Mouse (Mus musculus): ENCODE data around the gene Atg7. TPM values are rescaled to one million over a fixed set of nuclear protein-coding genes. Genes with fewer than 3 reads are reported as not detected.

The Atg7 gene
- polyA plus RNA-seq, 1 experiment = 14.7 TPM

DNA sequence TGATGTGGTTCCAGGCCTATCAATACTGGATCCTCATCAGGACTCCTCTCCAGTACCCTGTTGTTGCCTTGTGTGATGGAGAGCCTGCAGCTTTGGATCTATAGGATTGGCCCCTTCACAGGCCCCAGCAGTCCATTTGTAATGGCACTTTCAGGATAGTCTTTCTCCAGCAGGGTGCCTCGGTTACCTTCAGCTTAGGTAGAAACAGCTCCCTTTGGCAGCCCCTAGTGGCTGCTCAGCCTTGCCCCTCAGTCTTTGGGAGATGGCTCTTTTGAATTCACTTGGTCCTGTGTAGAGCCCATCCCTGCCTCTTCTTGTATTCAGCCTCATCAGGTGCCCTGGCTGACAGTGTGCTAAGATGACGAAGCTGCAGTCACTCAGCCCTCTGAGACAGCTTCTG, 184.0 kb downstream of the Atg7 start:
- Histone ChIP-seq H3ac (ENCODE audit: control insufficient read depth, insufficient read length, low read depth) (no peak overlapping the region), H3K79me2 (ENCODE audit: control insufficient read depth, insufficient read depth) (no peaks in the 10 kb centered on the region), H3K36me3 (ENCODE audit: control insufficient read depth, insufficient read depth) (no peaks in the 10 kb centered on the region), H3K27me3 (ENCODE audit: control insufficient read depth, insufficient read depth, insufficient read length) (no peaks in the 10 kb centered on the region), H3K79me3 (ENCODE audit: low read depth) (no peaks in the 10 kb centered on the region), H3K4me3 (ENCODE audit: insufficient read depth, poor library complexity, severe bottlenecking) (no peak overlapping the region)
- TF ChIP-seq CTCF (IDR thresholded peaks at IDR 0.05; ENCODE audit: control insufficient read depth, insufficient read depth, insufficient read length) = no peak
- no peak for TF ChIP-seq MYOD1 (IDR thresholded peaks at IDR 0.05; ENCODE audit: control insufficient read depth, insufficient read length, low read depth)
- no peak for TF ChIP-seq USF1 (IDR thresholded peaks at IDR 0.05; ENCODE audit: low read depth)
- TF ChIP-seq FOSL1 (IDR thresholded peaks at IDR 0.05; ENCODE audit: insufficient read depth, low read length, poor library complexity, severe bottlenecking) = no peak

DNA sequence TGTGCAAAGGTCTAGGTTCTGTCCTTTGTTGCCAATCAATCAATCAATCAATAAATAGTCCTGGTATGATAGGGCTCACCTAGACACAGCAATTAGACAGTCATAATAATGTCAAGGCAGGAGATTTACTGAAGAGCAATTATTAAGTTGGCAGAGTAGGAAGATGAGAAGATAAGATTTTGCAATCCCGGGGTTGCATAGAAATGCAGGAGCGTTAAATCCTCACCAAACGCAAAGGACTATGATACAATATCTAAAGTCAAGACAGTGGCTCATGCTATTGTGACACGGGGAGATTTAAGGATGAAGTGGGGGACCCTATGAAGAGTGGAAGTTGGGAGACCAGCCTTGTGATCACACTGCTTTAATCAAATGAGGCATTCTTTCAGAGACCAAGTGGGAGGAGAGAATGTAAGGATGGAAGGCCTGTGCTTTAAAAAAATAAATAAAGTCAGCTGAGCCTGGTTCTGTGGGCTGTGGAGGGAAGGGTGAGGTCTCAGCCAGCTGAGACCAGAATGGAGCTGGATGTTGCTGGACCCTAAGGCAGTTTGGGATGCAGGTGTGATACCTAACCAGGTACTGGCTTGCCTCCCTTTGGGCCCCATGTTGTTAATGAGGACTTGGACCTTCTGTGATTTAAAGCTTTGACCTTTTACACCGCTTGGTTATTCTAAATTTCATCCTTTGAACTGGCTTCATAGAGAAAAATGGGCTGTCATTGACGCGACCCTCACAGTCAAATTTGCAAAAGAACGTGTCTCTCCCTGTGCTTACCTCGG, 187.0 kb downstream of the Atg7 start:
- Histone ChIP-seq H3K79me3 (ENCODE audit: low read depth) (no peaks in the 10 kb centered on the region), H3K27me3 (ENCODE audit: control insufficient read depth, insufficient read depth, insufficient read length) (no peaks in the 10 kb centered on the region), H3ac (ENCODE audit: control insufficient read depth, insufficient read length, low read depth) (no peak overlapping the region), H3K4me3 (ENCODE audit: insufficient read depth, poor library complexity, severe bottlenecking) (no peak overlapping the region), H3K36me3 (ENCODE audit: control insufficient read depth, insufficient read depth) (no peaks in the 10 kb centered on the region), H3K79me2 (ENCODE audit: control insufficient read depth, insufficient read depth) (no peaks in the 10 kb centered on the region)
- TF ChIP-seq MAX (IDR thresholded peaks at IDR 0.05) = no peak
- no peak for TF ChIP-seq USF1 (IDR thresholded peaks at IDR 0.05; ENCODE audit: low read depth)
- no peak for TF ChIP-seq CTCF (IDR thresholded peaks at IDR 0.05; ENCODE audit: control insufficient read depth, insufficient read depth, insufficient read length)
- TF ChIP-seq MYOD1 (IDR thresholded peaks at IDR 0.05; ENCODE audit: control insufficient read depth, insufficient read length, low read depth) = no peak
- no peak for TF ChIP-seq FOSL1 (IDR thresholded peaks at IDR 0.05; ENCODE audit: insufficient read depth, low read length, poor library complexity, severe bottlenecking)
- TF ChIP-seq MYOG (IDR thresholded peaks at IDR 0.05; ENCODE audit: control insufficient read depth, extremely low read depth, insufficient read length) = no peak
- no peak for TF ChIP-seq CEBPB (IDR thresholded peaks at IDR 0.05; ENCODE audit: low read depth)

DNA sequence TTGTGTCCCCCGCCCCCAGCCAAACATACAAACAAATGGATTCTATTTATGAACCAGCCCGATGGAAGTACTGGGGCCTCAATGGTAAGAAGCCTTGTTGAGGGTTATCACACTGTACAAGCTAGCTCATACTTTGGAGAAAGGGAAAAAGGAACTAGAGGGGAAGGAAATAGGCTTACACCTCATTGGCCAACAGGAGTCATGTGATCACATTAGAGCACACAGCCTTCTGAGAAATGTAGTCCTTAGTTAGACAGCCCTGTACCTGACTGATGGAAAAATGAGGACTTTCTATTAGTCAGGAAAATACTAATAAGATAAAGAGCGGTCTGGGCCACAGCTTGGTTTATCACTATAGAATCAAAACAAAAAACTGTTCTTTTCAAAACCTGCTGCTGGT, 188.9 kb downstream of the Atg7 start:
- no peaks in the 10 kb centered on the region for H3K79me3 ChIP-seq (ENCODE audit: low read depth)
- H3K27me3 ChIP-seq (ENCODE audit: control insufficient read depth, insufficient read depth, insufficient read length) = no peaks in the 10 kb centered on the region
- H3ac ChIP-seq (ENCODE audit: control insufficient read depth, insufficient read length, low read depth) = no peak overlapping the region
- no peak overlapping the region for H3K4me3 ChIP-seq (ENCODE audit: insufficient read depth, poor library complexity, severe bottlenecking)
- no peaks in the 10 kb centered on the region for H3K36me3 ChIP-seq (ENCODE audit: control insufficient read depth, insufficient read depth)
- TF ChIP-seq USF1 (IDR thresholded peaks at IDR 0.05; ENCODE audit: low read depth) (peak; percentile 77), CTCF (IDR thresholded peaks at IDR 0.05; ENCODE audit: control insufficient read depth, insufficient read depth, insufficient read length) (no peak)
- no peaks in the 10 kb centered on the region for H3K79me2 ChIP-seq (ENCODE audit: control insufficient read depth, insufficient read depth)

DNA sequence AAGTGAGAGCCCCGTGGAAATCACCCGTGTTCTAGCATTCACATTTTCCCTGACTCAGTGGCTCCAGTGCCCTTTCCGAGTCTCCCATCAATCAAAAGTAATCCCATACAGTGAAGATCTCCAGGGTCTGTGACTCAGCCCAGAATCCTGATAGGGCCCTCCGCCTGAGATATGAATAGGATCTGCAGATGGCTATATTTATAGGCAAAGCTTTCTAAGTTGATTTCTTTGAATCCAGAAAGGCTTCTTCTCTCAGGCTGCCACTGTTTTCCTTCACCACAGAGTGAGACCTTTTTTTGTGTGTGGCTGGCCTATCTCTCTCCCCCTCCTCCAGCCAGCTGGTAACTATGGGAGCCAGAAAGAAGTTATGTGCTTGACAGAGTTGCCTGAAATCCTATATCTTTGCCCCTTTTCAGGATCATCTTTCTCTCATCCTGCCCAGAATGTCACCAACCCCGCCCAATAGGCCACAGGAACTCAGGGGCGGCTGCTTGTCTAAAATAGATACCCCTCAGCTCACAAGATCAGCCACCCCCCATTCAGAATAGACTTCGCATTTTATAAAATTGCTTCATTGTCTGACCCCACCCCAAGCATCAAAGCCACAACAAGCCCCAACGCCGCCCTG, 190.3 kb downstream of the Atg7 start:
- TF ChIP-seq FOSL1 (IDR thresholded peaks at IDR 0.05; ENCODE audit: insufficient read depth, low read length, poor library complexity, severe bottlenecking) (no peak), MYOD1 (IDR thresholded peaks at IDR 0.05; ENCODE audit: control insufficient read depth, insufficient read length, low read depth) (no peak), MAX (IDR thresholded peaks at IDR 0.05) (no peak), USF1 (IDR thresholded peaks at IDR 0.05; ENCODE audit: low read depth) (no peak), CEBPB (IDR thresholded peaks at IDR 0.05; ENCODE audit: low read depth) (no peak), MYOG (IDR thresholded peaks at IDR 0.05; ENCODE audit: control insufficient read depth, extremely low read depth, insufficient read length) (no peak), CTCF (IDR thresholded peaks at IDR 0.05; ENCODE audit: control insufficient read depth, insufficient read depth, insufficient read length) (no peak)

DNA sequence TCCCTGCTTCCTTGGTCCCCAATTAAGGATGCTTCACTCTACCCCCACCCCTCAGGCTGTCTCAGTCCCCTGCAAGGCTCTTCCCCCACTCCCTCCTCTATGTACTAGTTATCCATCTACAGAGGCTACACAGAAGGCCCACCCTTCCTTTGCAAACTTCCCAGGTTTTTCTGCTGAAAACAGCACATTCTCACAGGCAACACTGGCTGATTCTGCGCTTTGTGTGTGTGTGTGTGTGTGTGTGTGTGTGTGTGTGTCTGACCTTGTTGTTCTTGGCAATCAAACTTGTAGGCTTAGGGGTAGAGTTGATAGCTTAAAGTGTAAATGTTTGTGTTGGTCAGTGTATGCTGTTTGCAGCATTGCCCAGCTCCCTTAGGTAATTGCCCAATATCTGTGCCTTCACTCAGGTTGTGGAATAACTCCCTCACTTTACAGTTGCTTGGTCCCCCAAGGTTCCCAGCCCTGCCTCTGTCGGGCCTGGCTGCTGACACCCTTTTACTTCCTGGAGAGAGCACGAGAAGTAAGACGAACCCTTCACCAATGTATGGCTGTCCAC, 191.0 kb downstream of the Atg7 start:
- H3ac ChIP-seq (ENCODE audit: control insufficient read depth, insufficient read length, low read depth) = no peak overlapping the region
- no peaks in the 10 kb centered on the region for H3K36me3 ChIP-seq (ENCODE audit: control insufficient read depth, insufficient read depth)
- TF ChIP-seq MYOD1 (IDR thresholded peaks at IDR 0.05; ENCODE audit: control insufficient read depth, insufficient read length, low read depth) (no peak), CEBPB (IDR thresholded peaks at IDR 0.05; ENCODE audit: low read depth) (peak; percentile 33)
- H3K79me2 ChIP-seq (ENCODE audit: control insufficient read depth, insufficient read depth) = no peaks in the 10 kb centered on the region
- H3K79me3 ChIP-seq (ENCODE audit: low read depth) = no peaks in the 10 kb centered on the region
- no peaks in the 10 kb centered on the region for H3K27me3 ChIP-seq (ENCODE audit: control insufficient read depth, insufficient read depth, insufficient read length)
- no peak overlapping the region for H3K4me3 ChIP-seq (ENCODE audit: insufficient read depth, poor library complexity, severe bottlenecking)

More for the DNA sequence above, 190.3 kb downstream of the Atg7 start:
- Histone ChIP-seq H3K27me3 (ENCODE audit: control insufficient read depth, insufficient read depth, insufficient read length) (no peaks in the 10 kb centered on the region), H3K4me3 (ENCODE audit: insufficient read depth, poor library complexity, severe bottlenecking) (no peak overlapping the region), H3K36me3 (ENCODE audit: control insufficient read depth, insufficient read depth) (no peaks in the 10 kb centered on the region), H3K79me3 (ENCODE audit: low read depth) (no peaks in the 10 kb centered on the region), H3K79me2 (ENCODE audit: control insufficient read depth, insufficient read depth) (no peaks in the 10 kb centered on the region), H3ac (ENCODE audit: control insufficient read depth, insufficient read length, low read depth) (no peak overlapping the region)

DNA sequence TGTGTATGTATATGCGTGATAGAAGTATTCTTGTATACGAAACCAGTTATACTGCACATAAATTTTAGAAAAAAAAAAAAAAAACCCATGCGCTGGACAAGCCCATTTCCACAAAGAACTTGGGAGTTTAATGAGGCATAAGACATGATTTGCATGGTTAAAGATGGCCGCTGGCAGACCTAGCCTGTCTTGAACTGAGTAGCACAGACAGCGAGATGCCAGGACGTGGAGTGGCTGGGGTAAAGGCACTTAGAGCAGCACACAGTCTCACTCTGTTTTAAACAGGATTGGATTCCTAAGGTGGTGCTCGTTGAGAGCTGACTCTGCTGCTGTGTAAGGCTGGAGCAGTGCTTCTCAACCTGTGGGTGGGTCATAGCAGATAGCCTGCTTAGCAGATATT, 192.4 kb downstream of the Atg7 start:
- Histone ChIP-seq H3ac (ENCODE audit: control insufficient read depth, insufficient read length, low read depth) (no peak overlapping the region), H3K79me2 (ENCODE audit: control insufficient read depth, insufficient read depth) (no peaks in the 10 kb centered on the region), H3K4me3 (ENCODE audit: insufficient read depth, poor library complexity, severe bottlenecking) (no peak overlapping the region), H3K79me3 (ENCODE audit: low read depth) (no peaks in the 10 kb centered on the region), H3K27me3 (ENCODE audit: control insufficient read depth, insufficient read depth, insufficient read length) (no peaks in the 10 kb centered on the region), H3K36me3 (ENCODE audit: control insufficient read depth, insufficient read depth) (no peaks in the 10 kb centered on the region)
- TF ChIP-seq MAX (IDR thresholded peaks at IDR 0.05) (no peak), CTCF (IDR thresholded peaks at IDR 0.05; ENCODE audit: control insufficient read depth, insufficient read depth, insufficient read length) (no peak), MYOG (IDR thresholded peaks at IDR 0.05; ENCODE audit: control insufficient read depth, extremely low read depth, insufficient read length) (no peak), USF1 (IDR thresholded peaks at IDR 0.05; ENCODE audit: low read depth) (no peak), FOSL1 (IDR thresholded peaks at IDR 0.05; ENCODE audit: insufficient read depth, low read length, poor library complexity, severe bottlenecking) (no peak), MYOD1 (IDR thresholded peaks at IDR 0.05; ENCODE audit: control insufficient read depth, insufficient read length, low read depth) (no peak), CEBPB (IDR thresholded peaks at IDR 0.05; ENCODE audit: low read depth) (no peak)

Data from C2C12 (cell line).